Mouse (Mus musculus) heart, embryonic 13.5 days (tissue): ENCODE results near the gene Reln. TPM values are rescaled to one million over a fixed set of nuclear protein-coding genes. Genes with fewer than 3 reads are reported as not detected.

Experiments
- ATAC-seq: fragments of 200-750 bp; cut with Nextera tagmentation; 2 replicates; pipeline ENCODE4 v1.8.0; 2017; ENCODE audit warnings: moderate TSS enrichment; ENCODE audit not compliant: insufficient number of reproducible peaks, low FRiP score, low TSS enrichment; ENCODE audit errors: extremely low read depth
- H3K27ac ChIP-seq: fragments of 300-500 bp; sonication (generic); replicated peaks from 2 replicates; pipeline ENCODE4 v1.5.1; 2015; ENCODE audit warnings: moderate library complexity, mild to moderate bottlenecking, inconsistent platforms
- H3K27me3 ChIP-seq: fragments of 300-500 bp; sonication (generic); replicated peaks from 2 replicates; pipeline ENCODE4 v1.6.1; 2015; ENCODE audit warnings: mild to moderate bottlenecking, inconsistent platforms
- H3K36me3 ChIP-seq: fragments of 300-500 bp; sonication (generic); 2 replicates; pipeline ENCODE4 v1.6.1; 2015; ENCODE audit warnings: mild to moderate bottlenecking, inconsistent platforms
- H3K4me1 ChIP-seq: fragments of 300-500 bp; sonication (generic); 2 replicates; pipeline ENCODE4 v1.6.1; 2015; ENCODE audit warnings: inconsistent platforms
- H3K4me2 ChIP-seq: fragments of 300-500 bp; sonication (generic); 2 replicates; pipeline ENCODE4 v1.6.1; 2015; ENCODE audit warnings: inconsistent platforms, mild to moderate bottlenecking, moderate library complexity
- H3K4me3 ChIP-seq: fragments of 300-500 bp; sonication (generic); 2 replicates; pipeline ENCODE4 v1.5.1; 2015; ENCODE audit warnings: moderate library complexity, mild to moderate bottlenecking, inconsistent platforms
- H3K9ac ChIP-seq: fragments of 300-500 bp; sonication (generic); 2 replicates; pipeline ENCODE4 v1.6.1; 2015; ENCODE audit warnings: inconsistent platforms, mild to moderate bottlenecking, moderate library complexity
- H3K9me3 ChIP-seq: fragments of 300-500 bp; sonication (generic); 2 replicates; pipeline ENCODE4 v1.6.1; 2016; ENCODE audit warnings: inconsistent platforms
- WGBS: fragments of 180-500 bp; shearing (Covaris S2); methylation state at CpG from one replicate; pipeline ENCODE4 v1.1.7; 2015; ENCODE audit warnings: mixed read lengths; 5-methylcytosine and 5-hydroxymethylcytosine counted together
- polyA plus RNA-seq: library from polyadenylated mRNA; unstranded; fragments of >200 nt; fragmentation: Nextera tagmentation; extraction: Ambion mirVana; gene quantifications from 2 replicates; pipeline ENCODE4 v1.2.1, GENCODE M21; 2015

The Reln gene
- 2.5 and 2.8 TPM in 2 replicates for polyA plus RNA-seq

GRCm38 (mm10) chr5:22344556-22344975 is at the start of gene Reln:
Gene Reln, minus strand, starts transcription at chr5:22344702.
- Histone ChIP-seq H3K9me3 (no peaks in the 10 kb centered on the region), H3K27me3 (peaks cover 96% of the 10 kb centered on the region), H3K36me3 (no peaks in the 10 kb centered on the region), H3K9ac (peak within 1 kb of the TSS; percentile 72), H3K4me1 (peaks cover 23% of the 10 kb centered on the region), H3K4me3 (peak within 1 kb of the TSS; percentile 65), H3K27ac (no peak within 1 kb of the TSS), H3K4me2 (peak within 1 kb of the TSS; percentile 97)
- ATAC-seq = peak; percentile 72
- WGBS = under 1% methylated on average over 55 of the region's 68 CpGs

GRCm38 (mm10) chr5:22388502-22388901 is 44.0 kb upstream of the Reln start:
- Histone ChIP-seq H3K4me3 (no peak overlapping the region), H3K27me3 (no peaks in the 10 kb centered on the region), H3K9ac (no peak overlapping the region), H3K27ac (no peak overlapping the region), H3K4me2 (no peak overlapping the region), H3K36me3 (no peaks in the 10 kb centered on the region), H3K4me1 (no peaks in the 10 kb centered on the region), H3K9me3 (no peaks in the 10 kb centered on the region)
- no peak for ATAC-seq
- 70% methylated on average over 2 of the region's 2 CpGs for WGBS

- Histone ChIP-seq H3K4me1 (no peaks in the 10 kb centered on the region), H3K4me2 (no peak overlapping the region), H3K4me3 (no peak overlapping the region), H3K27me3 (no peaks in the 10 kb centered on the region), H3K9ac (no peak overlapping the region), H3K36me3 (no peaks in the 10 kb centered on the region), H3K27ac (no peak overlapping the region), H3K9me3 (no peaks in the 10 kb centered on the region)
- ATAC-seq = no peak
- 69% methylated on average over 9 of the region's 9 CpGs for WGBS
These were observed 16.0 kb upstream of the Reln start for GRCm38 (mm10) chr5:22360510-22360909.

- Histone ChIP-seq H3K4me1 (peaks cover 21% of the 10 kb centered on the region), H3K4me3 (no peak overlapping the region), H3K27ac (no peak overlapping the region; the same call in 1 of the 2 replicates), H3K9ac (no peak overlapping the region), H3K9me3 (no peaks in the 10 kb centered on the region), H3K36me3 (no peaks in the 10 kb centered on the region), H3K27me3 (peaks cover 78% of the 10 kb centered on the region), H3K4me2 (no peak overlapping the region)
- 24% methylated on average over 3 of the region's 3 CpGs for WGBS
- ATAC-seq = peak; percentile 74
These were observed 3.9 kb upstream of the Reln start for GRCm38 (mm10) chr5:22348412-22348811.

- Histone ChIP-seq H3K36me3 (no peaks in the 10 kb centered on the region), H3K4me2 (no peak overlapping the region), H3K4me1 (peaks cover 23% of the 10 kb centered on the region), H3K27me3 (peaks cover 84% of the 10 kb centered on the region), H3K4me3 (no peak overlapping the region), H3K9ac (no peak overlapping the region), H3K27ac (no peak overlapping the region), H3K9me3 (no peaks in the 10 kb centered on the region)
- ATAC-seq = no peak
- 42% methylated on average over 2 of the region's 2 CpGs for WGBS
These were observed 3.2 kb upstream of the Reln start for GRCm38 (mm10) chr5:22347732-22348131.

GRCm38 (mm10) chr5:22345894-22346635 is 1.6 kb upstream of the Reln start:
- ATAC-seq = no peak
- no peaks in the 10 kb centered on the region for H3K9me3 ChIP-seq
- 35% methylated on average over 14 of the region's 14 CpGs for WGBS
- H3K9ac ChIP-seq = no peak overlapping the region
- peak overlapping the region; percentile 65; the same call in 1 of the 2 replicates for H3K4me3 ChIP-seq
- no peaks in the 10 kb centered on the region for H3K36me3 ChIP-seq
- H3K27ac ChIP-seq = no peak overlapping the region
- peak overlapping the region; percentile 97 for H3K4me2 ChIP-seq
- H3K4me1 ChIP-seq = peaks cover 23% of the 10 kb centered on the region
- H3K27me3 ChIP-seq = peaks cover 96% of the 10 kb centered on the region

GRCm38 (mm10) chr5:22344976-22345651 is 612 bp upstream of the Reln start:
- no peak overlapping the region for H3K27ac ChIP-seq
- WGBS = 2% methylated on average over 58 of the region's 58 CpGs
- no peaks in the 10 kb centered on the region for H3K9me3 ChIP-seq
- H3K27me3 ChIP-seq = peaks cover 96% of the 10 kb centered on the region
- peak overlapping the region; percentile 97 for H3K4me2 ChIP-seq
- peak; percentile 16; the same call in 1 of the 2 replicates for ATAC-seq
- H3K4me1 ChIP-seq = peaks cover 23% of the 10 kb centered on the region
- peak overlapping the region; percentile 65 for H3K4me3 ChIP-seq
- H3K9ac ChIP-seq = peak overlapping the region; percentile 72
- H3K36me3 ChIP-seq = no peaks in the 10 kb centered on the region

GRCm38 (mm10) chr5:22343843-22344555 is 503 bp downstream of the Reln start:
- Histone ChIP-seq H3K4me2 (peak overlapping the region; percentile 97), H3K9me3 (no peaks in the 10 kb centered on the region), H3K36me3 (no peaks in the 10 kb centered on the region), H3K9ac (peak overlapping the region; percentile 72), H3K27ac (no peak overlapping the region), H3K4me1 (peaks cover 23% of the 10 kb centered on the region), H3K4me3 (peak overlapping the region; percentile 65), H3K27me3 (peaks cover 92% of the 10 kb centered on the region)
- 1% methylated on average over 64 of the region's 65 CpGs for WGBS
- peak; percentile 21 for ATAC-seq

- Histone ChIP-seq H3K36me3 (no peaks in the 10 kb centered on the region), H3K4me2 (peak overlapping the region; percentile 97), H3K4me1 (peaks cover 23% of the 10 kb centered on the region), H3K9me3 (no peaks in the 10 kb centered on the region), H3K9ac (peak overlapping the region; percentile 72), H3K27me3 (peaks cover 88% of the 10 kb centered on the region), H3K4me3 (peak overlapping the region; percentile 65), H3K27ac (no peak overlapping the region)
- ATAC-seq = no peak
- 2% methylated on average over 10 of the region's 10 CpGs for WGBS
These were observed 1.0 kb downstream of the Reln start for GRCm38 (mm10) chr5:22343536-22343842.

GRCm38 (mm10) chr5:22342461-22342860 is 2.0 kb downstream of the Reln start:
- ATAC-seq = no peak
- WGBS = 27% methylated on average over 7 of the region's 7 CpGs
- H3K4me1 ChIP-seq = peaks cover 23% of the 10 kb centered on the region
- H3K4me2 ChIP-seq = peak overlapping the region; percentile 97
- peaks cover 79% of the 10 kb centered on the region for H3K27me3 ChIP-seq
- H3K9me3 ChIP-seq = no peaks in the 10 kb centered on the region
- peak overlapping the region; percentile 65 for H3K4me3 ChIP-seq
- H3K27ac ChIP-seq = no peak overlapping the region
- no peaks in the 10 kb centered on the region for H3K36me3 ChIP-seq
- H3K9ac ChIP-seq = no peak overlapping the region

GRCm38 (mm10) chr5:22340991-22341390 is 3.5 kb downstream of the Reln start:
- H3K4me2 ChIP-seq = peak overlapping the region; percentile 36
- no peaks in the 10 kb centered on the region for H3K36me3 ChIP-seq
- H3K27ac ChIP-seq = no peak overlapping the region
- WGBS = 73% methylated on average over 8 of the region's 8 CpGs
- H3K9me3 ChIP-seq = no peaks in the 10 kb centered on the region
- no peak for ATAC-seq
- no peak overlapping the region for H3K9ac ChIP-seq
- peaks cover 68% of the 10 kb centered on the region for H3K27me3 ChIP-seq
- peaks cover 19% of the 10 kb centered on the region for H3K4me1 ChIP-seq
- no peak overlapping the region for H3K4me3 ChIP-seq
